Mouse (Mus musculus) heart, postnatal 0 days (tissue): ENCODE measurements around the gene Mphosph6.

Experiments used
- CTCF ChIP-seq: IDR thresholded peaks from 2 replicates; pipeline ENCODE4 v1.5.1; 2016; ENCODE audit warnings: antibody characterized with exemption, control low read depth, low read depth
- EP300 ChIP-seq: IDR thresholded peaks from 2 replicates; pipeline ENCODE4 v1.6.1; 2016; ENCODE audit warnings: antibody characterized with exemption, low read depth

DNA sequence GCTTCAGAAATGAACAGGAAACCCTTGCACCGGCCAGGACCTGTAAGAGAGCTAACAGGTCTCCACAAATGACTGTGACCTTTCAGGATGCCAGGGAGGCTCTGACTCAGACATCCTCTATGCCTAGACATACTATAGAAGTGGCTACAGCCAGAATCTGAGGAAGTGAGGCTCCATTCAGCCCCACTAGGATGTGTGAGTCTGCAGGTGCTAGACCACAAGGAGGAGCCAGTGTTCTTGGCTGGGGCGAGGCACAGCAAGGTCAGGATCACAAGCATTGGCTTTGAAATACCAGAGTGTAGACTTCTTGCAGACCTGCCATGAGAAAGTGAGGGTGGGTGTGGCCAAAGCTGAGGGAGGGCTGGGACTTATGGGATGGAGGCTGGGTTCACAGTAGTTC lies 29.1 kb downstream of the Mphosph6 start:
- TF ChIP-seq EP300, result no peak
- peak; percentile 16; the same call in 1 of the 2 replicates for TF ChIP-seq CTCF
